Mouse (Mus musculus): Measurements from ENCODE around the gene Dpm1. TPM values are rescaled to one million over a fixed set of nuclear protein-coding genes. Genes with fewer than 3 reads are reported as not detected.
A peak's percentile ranks its signal among the peaks of the same experiment; 100 is the strongest.

Dpm1 gene
- total RNA-seq, 2 experiments from 2014 or later: 79.7 to 84.2 TPM

DNA sequence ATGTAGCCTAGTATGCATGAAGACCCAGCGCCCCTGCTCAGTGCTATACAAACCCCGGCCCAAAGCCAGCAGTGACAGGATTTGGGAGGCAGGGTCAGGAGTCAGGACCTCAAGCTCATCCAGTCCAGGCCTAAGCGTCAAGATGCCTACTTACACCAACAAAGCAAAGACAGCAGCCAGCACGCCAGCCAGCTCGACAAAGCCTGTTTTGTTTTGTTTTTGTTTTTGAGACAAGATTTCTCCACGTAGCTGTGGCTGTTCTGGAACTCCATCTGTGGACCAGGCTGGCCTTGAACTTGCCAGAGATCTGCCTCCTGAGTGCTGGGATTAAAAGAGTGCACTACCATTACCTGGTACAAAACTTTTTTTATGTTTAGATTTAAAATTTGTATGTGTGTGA lies 7.1 kb downstream of the Dpm1 start:
- DNase-seq: no peak

- no peak for DNase-seq
Observed at GRCm38 (mm10) chr2:168213788-168214397, 16.5 kb downstream of the Dpm1 start.

DNA sequence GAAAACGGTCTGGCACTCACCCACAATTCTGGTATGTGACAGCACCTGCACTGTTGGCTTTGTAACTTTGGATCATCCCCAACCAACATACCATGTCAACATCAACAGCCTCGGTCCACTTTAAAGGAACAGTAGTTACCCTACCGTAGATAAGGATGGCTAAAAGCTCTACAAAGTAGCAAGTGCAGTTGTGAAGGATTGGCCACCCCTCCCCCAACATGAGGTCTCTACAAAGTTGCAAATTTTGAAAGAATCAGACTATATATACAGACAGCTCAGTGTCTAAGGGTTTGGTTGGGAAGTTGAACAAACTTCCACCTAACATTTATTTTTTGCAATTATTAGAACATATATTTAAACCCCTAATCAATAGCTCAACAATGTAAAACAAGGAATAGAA lies 22.5 kb downstream of the Dpm1 start:
- no peak for DNase-seq

- peak; percentile 91 to 92 for DNase-seq
Observed at GRCm38 (mm10) chr2:168206725-168207644, 23.4 kb downstream of the Dpm1 start, which contains the start of gene Adnp. Gene Adnp, minus strand, starts transcription at chr2:168207112.

DNA sequence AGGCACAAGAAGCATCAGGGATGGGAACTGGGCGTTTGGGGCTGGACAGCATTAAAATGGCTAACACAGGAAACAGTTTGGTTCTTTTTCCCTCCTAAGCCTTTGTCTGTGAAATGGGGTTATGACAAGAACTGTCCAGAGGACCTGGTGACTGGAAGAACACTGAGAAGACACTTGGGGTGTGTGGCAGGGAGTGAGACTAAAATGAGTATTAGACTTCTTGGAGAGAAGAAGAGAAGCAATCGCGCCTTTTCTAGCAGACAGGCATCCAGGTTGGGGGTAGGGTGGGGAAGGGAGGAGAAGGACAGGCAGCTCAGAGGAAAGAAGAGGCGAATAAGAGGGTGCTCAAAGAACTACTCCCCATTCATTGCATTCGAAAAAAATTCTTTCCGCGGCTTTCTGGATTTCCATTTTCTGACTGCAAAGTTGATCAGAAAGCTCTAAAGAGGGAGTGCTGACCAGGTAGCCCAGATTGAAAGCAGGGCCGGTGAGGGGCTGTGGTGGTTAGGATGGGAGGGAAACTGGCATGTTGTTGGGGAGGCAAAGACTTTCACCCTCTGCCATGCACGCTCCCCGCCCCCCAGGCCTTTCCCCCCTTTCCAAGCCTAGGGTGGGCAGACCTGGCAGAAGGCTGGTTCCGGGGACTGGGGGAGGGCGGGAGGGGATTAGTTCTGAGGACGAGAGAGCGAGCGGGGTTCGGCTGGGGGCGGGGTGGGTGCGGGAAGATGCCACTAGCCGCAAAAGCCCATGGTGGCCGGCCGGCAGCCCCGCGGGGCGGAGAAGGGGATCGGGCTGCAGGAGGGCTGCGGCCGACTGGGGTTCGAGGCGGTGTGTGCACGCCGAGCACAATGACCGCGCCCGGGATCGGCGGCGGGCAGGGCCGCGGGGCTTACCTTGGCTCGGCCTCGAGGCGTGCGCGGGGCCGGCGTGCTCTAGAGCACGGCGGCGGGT lies 24.4 kb downstream of the Dpm1 start:
- DNase-seq: peak; percentile 29 to 39

GRCm38 (mm10) chr2:168205265-168205664 lies 25.1 kb downstream of the Dpm1 start:
- DNase-seq: peak; percentile 82 to 86

- DNase-seq: no peak
Observed at GRCm38 (mm10) chr2:168204476-168204999, 25.9 kb downstream of the Dpm1 start.

- no peak for DNase-seq
Observed at GRCm38 (mm10) chr2:168200014-168200691, 30.2 kb downstream of the Dpm1 start.

DNA sequence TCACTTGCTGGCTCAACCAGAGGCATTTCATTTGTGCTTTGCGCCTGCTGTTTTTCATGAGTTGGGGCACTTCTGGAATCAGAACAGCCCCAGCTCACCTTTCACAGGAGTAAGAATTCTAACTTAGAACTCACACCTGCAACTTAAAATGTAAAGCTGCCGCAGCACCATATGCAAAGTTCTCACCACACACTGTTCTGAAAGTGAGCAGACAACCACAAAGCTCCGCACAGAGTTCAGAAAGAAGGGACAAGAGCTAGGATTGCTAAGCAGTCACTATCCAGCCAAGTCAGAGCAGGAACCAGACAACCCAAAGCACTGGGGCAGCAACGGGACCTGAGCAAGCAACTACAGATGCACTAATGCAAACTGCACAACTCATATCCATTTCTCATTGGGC lies 30.9 kb downstream of the Dpm1 start:
- no peak for DNase-seq

DNA sequence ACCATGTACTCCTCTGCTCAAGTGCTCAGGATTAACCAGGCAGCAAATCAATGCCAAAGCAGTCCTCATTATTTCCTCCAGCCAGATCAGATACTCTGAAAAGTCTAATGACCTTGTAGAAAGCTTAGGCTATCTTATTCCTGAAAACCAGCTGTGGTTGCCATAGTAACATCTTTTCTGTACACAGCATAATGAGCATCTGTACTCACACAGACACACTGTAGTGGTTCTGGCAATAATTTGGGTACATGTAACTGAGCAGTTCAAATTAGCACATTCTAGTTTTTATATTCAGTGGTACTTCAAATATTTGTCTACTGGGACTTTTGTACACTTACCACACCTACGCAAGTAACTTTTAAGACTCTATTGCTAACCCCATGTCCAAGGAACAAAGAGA lies 32.0 kb downstream of the Dpm1 start:
- no peak for DNase-seq

GRCm38 (mm10) chr2:168195721-168196120 lies 34.7 kb downstream of the Dpm1 start:
- DNase-seq: no peak

GRCm38 (mm10) chr2:168193685-168194084 lies 36.7 kb downstream of the Dpm1 start:
- no peak for DNase-seq

- DNase-seq: no peak
Observed at GRCm38 (mm10) chr2:168191856-168192255, 38.5 kb downstream of the Dpm1 start.

DNA sequence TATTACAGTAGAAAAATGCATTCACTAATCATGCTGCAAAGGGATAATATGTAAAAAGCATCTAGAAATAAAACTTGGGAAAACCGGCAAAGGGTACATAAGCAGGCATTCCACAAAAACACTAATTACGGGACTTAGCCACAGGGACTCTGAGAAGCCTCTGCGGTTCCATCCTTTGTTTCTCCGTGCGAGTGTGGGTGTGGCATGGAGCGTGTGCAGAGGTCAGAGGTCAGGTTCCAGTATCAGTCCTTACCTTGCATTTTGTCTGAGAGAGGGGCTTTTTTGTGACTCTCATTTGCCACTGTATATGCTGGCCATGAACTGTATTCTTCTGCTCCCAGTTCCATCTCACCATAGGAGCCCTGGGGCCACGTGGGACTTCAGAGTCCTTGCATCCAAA lies 54.4 kb downstream of the Dpm1 start:
- no peak for DNase-seq

DNA sequence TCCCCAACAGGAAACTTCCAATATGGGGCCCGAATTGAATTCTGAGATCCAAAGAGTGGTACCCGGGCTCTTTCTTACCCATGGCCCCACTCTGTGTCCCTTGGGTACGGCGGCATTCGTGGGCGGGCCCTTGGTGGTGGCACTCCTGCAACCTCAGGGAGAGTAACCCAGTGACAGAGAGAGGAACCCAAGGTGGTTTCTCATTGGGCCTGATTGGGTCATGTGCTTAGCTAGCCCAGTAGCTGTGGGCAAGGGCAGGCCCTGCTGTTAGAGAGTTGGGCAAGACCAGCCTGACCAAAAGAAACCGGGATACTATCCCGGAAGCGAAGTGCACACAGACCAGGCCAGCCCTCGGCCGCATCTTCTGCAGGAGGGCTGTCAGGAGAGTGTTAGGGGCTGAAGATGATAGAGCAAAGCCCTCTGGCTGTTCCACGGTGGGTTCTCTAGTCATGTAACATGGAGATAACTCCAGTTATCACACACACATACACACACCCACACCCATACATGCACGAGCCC lies 60.2 kb downstream of the Dpm1 start:
- no peak for DNase-seq

DNA sequence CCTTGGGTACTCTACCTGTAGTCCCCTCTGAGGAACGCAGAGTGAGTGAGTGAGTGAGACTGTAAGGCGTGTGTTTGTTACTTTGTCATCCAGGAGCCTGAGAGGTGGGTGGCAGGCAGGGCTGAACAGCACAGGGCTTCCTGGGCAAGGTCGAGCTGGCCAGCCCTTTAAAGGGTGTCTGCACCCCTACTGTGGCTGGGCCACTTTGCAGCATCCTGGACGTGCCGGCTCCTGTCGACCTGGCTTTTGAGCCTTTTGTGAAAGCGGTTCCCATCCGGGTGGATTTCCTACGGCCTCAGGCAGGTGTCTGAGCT lies 60.6 kb downstream of the Dpm1 start:
- no peak for DNase-seq

DNA sequence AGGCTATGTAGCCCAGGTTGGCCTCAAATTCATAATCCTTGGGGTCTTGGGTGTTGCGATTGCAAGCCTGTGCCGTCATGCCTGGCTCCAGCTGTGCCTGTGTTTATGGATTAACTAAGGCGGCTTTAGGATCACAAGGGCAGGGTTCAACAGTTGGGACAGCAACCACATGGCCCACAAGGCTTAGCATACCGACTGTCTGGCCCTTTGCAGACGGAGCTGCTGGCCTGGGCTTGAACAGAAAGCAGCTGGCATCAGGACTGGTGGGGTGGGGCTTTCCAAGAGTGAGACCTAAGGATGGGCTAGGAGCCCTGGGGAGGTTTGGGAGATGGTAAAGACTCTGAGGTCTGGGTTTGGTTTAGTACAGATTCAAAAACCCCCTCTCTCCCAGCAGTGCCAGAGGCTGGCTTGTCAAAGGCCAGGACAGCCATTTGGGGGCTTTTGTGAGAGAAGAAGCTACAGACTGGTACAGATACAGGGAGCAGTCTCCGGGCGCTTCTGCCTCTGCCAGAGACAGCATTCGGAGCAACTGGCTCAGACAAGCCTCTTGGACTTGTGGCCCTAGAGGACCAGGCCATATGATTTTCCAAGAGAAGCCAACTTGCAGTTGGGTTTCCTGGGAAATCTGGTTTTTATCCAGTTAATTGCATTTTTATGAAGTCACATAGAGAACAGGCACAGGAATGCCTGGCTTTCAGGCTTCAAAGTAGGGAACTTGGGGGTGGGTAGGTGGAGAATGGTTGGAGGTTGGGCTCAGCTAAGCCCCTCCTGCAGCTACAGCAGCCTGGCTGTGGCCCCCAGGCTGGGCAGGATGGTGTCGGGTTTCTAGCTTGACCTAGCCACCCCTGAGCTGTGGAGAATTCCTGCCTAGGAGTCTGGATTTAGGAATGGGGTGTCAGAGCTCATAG lies 61.2 kb downstream of the Dpm1 start:
- no peak for DNase-seq

DNA sequence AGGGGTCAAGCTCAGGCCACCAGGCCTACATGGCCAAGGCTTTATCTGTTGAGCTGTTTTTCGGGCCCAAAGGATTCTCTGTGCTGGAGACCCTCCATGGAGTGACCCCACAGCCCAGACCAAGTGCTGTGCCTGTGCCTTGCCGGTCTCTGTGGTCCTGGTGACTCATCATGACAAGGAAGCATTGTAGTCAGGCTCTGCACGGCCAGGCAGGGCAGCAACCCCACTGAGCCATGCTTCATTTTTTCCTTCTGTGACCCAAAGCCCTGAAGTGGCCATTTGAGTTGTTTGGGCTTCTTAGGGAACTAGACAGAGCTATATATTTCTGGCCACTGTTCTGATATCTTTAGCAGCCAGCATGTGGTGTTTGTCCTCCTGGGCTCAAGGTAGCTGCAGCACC lies 62.6 kb downstream of the Dpm1 start:
- DNase-seq: no peak

DNA sequence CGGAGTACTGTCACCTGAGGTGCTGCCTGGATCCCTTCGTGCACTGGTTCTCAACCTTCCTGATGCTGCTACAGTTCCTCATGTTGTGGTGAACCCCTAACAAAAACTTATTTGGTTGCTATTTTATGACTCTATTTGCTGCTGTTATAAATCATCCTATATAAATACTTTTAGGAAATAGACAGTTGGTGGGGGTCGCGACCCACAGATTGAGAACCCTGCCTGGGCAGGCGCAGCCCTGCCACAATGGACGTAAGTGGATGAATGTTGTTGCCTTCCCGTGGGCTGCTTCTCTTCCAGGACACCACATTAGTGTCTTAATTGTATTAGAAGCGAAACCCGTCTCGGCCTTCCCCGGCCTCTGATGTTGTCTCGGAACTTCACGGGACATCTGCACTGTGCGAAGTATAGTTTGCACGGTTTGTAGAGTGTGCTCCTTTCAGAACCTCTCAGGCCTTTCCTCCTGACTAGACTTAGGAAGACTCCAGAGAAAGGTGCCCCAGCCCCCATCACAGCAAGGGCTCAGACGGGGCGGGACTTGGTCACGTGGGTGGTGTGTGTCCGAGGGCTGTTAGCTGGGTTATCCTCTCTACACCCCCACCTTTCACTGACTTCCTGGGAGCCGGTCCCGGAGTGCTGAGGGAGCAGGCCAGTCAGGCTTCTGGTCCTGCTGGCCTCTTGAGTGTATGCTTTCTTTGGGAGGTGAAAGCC lies 63.5 kb downstream of the Dpm1 start:
- DNase-seq: no peak

GRCm38 (mm10) chr2:168161978-168162377 lies 68.4 kb downstream of the Dpm1 start:
- DNase-seq: no peak

All from layer of hippocampus, postnatal 36 days (tissue).